Mouse (Mus musculus): ENCODE results near the gene Fli1.
A peak's percentile ranks its signal among the peaks of the same experiment; 100 is the strongest.

Fli1 gene

GRCm38 (mm10) chr9:32549462-32550384 lies 7.1 kb upstream of the Fli1 start:
- DNase-seq = no peak

GRCm38 (mm10) chr9:32546731-32547130 lies 4.1 kb upstream of the Fli1 start:
- no peak for DNase-seq

GRCm38 (mm10) chr9:32544731-32545661 lies 2.3 kb upstream of the Fli1 start:
- peak; percentile 23 to 25 for DNase-seq

- DNase-seq = peak in 1 of 2 experiments; percentile 16
These were observed 1.4 kb upstream of the Fli1 start for GRCm38 (mm10) chr9:32543923-32544575.

GRCm38 (mm10) chr9:32543040-32543581 lies 450 bp upstream of the Fli1 start:
- DNase-seq = peak; percentile 29 to 36

- peak in 1 of 2 experiments; percentile 17 for DNase-seq
These were observed 1.3 kb downstream of the Fli1 start for GRCm38 (mm10) chr9:32541223-32541901.

- peak; percentile 49 to 57 for DNase-seq
These were observed 2.0 kb downstream of the Fli1 start for GRCm38 (mm10) chr9:32540406-32541222.

- peak in 1 of 2 experiments; percentile 17 for DNase-seq
These were observed 2.6 kb downstream of the Fli1 start for GRCm38 (mm10) chr9:32540061-32540405.

GRCm38 (mm10) chr9:32539321-32539761 lies 3.3 kb downstream of the Fli1 start:
- DNase-seq = no peak

- no peak for DNase-seq
These were observed 4.5 kb downstream of the Fli1 start for GRCm38 (mm10) chr9:32538124-32538523.

GRCm38 (mm10) chr9:32537706-32538105 lies 5.0 kb downstream of the Fli1 start:
- no peak for DNase-seq

GRCm38 (mm10) chr9:32535201-32535955 lies 7.3 kb downstream of the Fli1 start:
- DNase-seq = no peak

GRCm38 (mm10) chr9:32534025-32534615 lies 8.5 kb downstream of the Fli1 start:
- DNase-seq = peak; percentile 54 to 62

- no peak for DNase-seq
These were observed 11.1 kb downstream of the Fli1 start for GRCm38 (mm10) chr9:32531588-32531987.

GRCm38 (mm10) chr9:32530975-32531374 lies 11.7 kb downstream of the Fli1 start:
- no peak for DNase-seq

GRCm38 (mm10) chr9:32530188-32530587 lies 12.5 kb downstream of the Fli1 start:
- DNase-seq = no peak

GRCm38 (mm10) chr9:32529594-32529993 lies 13.1 kb downstream of the Fli1 start:
- no peak for DNase-seq

GRCm38 (mm10) chr9:32527329-32527728 lies 15.3 kb downstream of the Fli1 start:
- DNase-seq = no peak

GRCm38 (mm10) chr9:32525787-32526186 lies 16.9 kb downstream of the Fli1 start:
- no peak for DNase-seq
